Mouse (Mus musculus) thymus, adult 2 months (tissue): ENCODE measurements around the gene Mfsd11.

Source experiments
- CTCF ChIP-seq: fragments of 200-500 bp; IDR thresholded peaks from 2 replicates; pipeline ENCODE4 v1.5.1; 2012; ENCODE audit warnings: mild to moderate bottlenecking, control low read depth, low read length, moderate library complexity, borderline replicate concordance; ENCODE audit not compliant: control insufficient read depth, poor library complexity, insufficient read depth; ENCODE audit errors: extremely low read depth
- POLR2A ChIP-seq: fragments of 200-500 bp; IDR thresholded peaks from 2 replicates; pipeline ENCODE4 v1.6.1; 2012; ENCODE audit warnings: mild to moderate bottlenecking, low read length, control low read depth, moderate library complexity; ENCODE audit not compliant: control insufficient read depth, poor library complexity, insufficient read depth; ENCODE audit errors: extremely low read depth

- TF ChIP-seq CTCF = no peak
- no peak for TF ChIP-seq POLR2A
These were observed 4.0 kb upstream of the Mfsd11 start for GRCm38 (mm10) chr11:116848086-116848876.
